Mouse (Mus musculus) retina, adult 2 months (tissue): ENCODE measurements around the gene Erbb4.

Experiments used
- DNase-seq: peaks from one replicate; pipeline ENCODE4 v3.0.0-alpha.2; 2012; ENCODE audit warnings: low read depth, low spot score

Gene Erbb4

GRCm38 (mm10) chr1:68517820-68518219 lies 590.0 kb downstream of the Erbb4 start:
- no peak for DNase-seq

DNA sequence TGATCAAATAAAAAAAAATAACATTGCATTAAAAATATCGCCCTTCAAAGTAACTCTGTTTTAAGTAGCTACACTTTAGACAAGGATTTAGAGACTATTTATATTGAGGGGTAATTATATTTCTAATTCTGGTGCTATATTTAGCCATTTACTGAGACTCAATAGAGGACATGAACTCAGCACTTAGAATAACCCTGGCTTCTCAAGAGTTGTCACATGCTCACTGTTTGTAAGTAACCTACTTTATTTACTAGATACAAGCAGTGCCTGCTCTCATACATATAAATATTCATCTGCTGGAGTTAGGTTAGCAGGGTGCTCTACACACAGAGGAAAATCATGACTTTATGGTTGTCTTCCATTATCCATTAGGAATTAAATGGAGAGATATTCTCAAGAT lies 604.0 kb downstream of the Erbb4 start:
- DNase-seq: no peak

- no peak for DNase-seq
These were observed 606.3 kb downstream of the Erbb4 start for GRCm38 (mm10) chr1:68501561-68501960.

DNA sequence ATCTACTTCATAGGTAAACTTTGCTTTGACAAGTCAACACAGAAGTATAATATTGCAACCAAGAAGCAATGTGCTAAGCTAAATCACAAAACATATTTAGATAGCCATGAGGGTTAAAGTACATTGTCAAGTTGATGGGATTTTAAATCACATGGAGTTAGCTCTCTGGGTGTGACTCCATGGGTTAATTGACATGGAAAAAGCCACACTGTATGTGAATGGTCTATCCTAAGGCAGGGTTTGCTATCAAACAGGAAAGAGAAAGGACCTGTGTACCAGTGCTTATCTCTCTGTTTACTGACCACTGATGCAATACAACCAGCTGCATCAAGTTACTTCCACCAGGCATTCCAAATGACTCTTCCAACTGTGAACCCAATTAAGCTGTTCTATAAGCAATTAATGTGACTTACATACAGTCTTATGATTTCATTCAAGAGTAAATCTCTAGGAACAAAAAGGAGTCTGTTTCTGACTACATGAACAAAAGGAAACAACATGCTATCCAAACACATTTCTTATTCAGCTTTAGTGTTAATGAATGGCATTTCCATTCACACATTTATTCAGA lies 641.4 kb downstream of the Erbb4 start:
- DNase-seq: no peak

- no peak for DNase-seq
These were observed 656.6 kb downstream of the Erbb4 start for GRCm38 (mm10) chr1:68451274-68451673.

DNA sequence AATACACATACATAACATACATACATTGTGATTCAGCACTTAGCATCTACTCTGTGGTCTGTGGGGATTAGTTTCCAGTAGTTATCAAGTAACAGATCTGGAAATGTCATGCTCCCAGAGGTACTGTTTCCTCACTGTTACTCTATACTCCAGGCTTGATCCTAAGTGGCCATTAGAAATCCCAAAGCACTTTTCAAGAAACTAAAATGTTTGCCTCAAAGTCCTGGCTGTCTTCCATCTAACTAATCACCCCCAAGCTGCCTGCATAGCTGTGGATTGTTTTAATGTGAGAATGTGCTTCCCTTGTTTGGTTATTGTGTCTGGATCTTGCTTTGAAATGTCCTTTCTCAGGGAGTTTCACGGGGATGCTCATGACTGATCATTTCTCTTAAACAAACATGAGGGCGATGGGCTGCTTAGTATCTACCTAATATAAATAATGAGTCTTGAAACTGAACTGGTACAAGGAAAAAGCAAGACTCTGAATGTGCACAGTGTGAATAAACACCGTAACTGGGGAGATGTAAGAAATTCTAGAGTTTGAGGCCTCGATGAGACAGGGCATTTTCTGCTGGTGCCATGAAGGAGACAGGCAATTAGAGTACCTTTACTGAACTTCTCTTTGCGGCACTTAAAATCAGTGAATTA lies 683.4 kb downstream of the Erbb4 start:
- DNase-seq: no peak

- no peak for DNase-seq
These were observed 706.7 kb downstream of the Erbb4 start for GRCm38 (mm10) chr1:68401204-68401603.

- no peak for DNase-seq
These were observed 736.3 kb downstream of the Erbb4 start for GRCm38 (mm10) chr1:68371531-68371930.

DNA sequence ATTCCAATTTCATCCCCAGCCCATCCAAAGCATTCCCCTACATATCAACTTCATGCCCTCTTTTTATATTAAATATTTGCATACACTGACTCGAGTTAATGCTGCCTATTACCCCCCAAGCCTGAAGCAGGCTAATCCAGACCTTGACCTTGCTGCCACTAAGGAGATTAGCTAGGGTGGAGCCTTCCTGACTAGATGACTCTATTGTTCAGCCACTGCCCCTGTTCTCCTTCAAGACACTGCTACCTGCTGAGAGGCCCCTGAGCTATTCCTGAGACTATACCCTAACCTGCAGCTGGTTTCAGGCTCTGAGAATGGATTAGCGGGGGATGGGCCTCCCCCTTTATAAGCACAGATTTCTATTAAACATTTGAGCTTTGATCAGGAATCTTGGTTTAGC lies 774.1 kb downstream of the Erbb4 start:
- DNase-seq: no peak

DNA sequence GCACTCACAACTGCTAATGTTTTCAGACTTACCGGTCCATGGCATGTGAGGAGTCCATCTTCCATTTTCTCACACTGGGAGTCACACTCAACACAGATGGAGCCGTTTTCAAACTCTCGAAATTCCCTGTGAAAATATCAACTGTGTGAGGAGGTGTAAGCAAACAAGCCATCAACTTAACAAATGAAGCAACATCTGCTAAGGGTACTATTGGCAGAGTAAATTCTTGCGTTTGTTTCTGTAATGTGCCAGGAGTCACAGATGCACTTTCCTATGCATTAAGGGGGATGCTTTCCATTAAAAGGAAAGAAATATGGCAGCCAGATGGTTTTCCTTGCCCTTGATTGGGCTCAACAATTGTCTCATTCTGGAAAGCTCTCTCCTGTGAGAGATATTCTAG lies 802.0 kb downstream of the Erbb4 start:
- no peak for DNase-seq

DNA sequence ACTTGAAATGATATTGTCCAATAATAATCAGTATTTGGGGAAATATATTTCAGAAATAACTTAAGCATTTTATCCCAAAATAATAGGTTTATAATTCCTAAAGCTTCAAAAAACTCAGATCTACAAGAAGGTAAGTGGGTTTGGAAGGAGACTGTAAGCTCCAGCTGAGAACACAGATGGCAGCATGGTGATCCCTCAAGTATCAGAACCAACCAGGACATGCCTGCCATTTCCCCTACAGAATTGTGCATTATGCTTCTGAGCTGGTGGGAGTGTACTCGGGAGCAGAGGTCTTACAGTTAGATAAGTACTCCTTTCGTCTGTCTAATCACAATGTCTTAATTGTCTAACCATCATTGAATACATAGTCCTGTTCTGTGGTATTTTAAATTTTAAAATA lies 823.4 kb downstream of the Erbb4 start:
- no peak for DNase-seq

DNA sequence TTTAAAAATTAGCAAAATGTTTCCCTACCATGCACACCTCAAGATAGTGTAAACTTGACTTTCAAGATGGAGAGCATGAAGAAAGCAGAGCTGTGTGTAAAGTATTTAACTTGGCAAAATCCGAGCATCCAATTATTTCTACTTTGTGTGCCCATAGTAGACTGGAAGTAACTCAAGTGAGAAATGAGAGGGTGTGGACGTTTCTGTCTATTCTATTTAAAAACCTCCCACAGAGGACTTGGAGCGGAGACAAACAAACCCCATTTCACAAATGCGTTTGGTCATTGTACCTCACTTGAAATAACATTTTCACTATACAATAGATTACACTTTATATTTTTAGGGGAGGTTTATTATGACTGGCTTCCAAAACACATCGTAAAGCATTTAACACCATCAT lies 832.0 kb downstream of the Erbb4 start:
- DNase-seq: no peak

DNA sequence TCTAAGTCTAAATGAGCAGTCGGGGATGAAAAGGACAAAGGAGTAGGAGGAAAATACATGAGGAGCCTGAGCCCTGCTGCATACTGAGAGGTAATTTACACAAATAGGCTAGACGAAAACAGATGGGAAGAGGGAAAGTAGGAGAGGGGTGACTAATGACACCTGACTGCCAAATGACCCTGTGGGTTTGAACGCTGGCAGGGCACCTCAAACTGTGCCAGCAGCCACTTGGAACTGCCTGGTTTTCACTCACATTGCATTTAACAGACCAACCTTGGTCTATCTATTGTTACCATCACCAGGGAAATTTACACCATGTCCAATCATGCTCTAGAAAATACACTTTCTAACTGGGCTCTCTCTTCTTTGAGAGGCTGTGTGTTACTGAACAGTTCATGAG lies 929.3 kb downstream of the Erbb4 start:
- DNase-seq: no peak

DNA sequence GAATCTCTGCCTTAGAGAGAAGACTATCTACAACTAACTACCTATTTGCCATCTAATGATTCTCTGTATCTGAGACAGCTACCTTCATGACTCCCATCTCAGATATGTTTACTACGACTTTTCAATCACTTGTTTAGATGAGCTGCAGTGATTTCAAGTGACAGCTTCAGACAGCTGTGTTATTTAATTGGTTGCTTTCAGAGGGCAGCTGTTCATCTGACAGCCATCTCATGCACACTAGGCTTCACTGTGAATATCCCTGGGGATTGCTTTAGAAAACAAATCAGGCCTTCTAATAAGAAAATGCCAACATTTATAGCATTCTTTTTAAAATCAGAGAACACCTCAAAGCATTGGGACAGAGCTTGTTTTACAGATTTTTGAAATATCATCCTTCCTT lies 952.6 kb downstream of the Erbb4 start:
- DNase-seq: no peak

DNA sequence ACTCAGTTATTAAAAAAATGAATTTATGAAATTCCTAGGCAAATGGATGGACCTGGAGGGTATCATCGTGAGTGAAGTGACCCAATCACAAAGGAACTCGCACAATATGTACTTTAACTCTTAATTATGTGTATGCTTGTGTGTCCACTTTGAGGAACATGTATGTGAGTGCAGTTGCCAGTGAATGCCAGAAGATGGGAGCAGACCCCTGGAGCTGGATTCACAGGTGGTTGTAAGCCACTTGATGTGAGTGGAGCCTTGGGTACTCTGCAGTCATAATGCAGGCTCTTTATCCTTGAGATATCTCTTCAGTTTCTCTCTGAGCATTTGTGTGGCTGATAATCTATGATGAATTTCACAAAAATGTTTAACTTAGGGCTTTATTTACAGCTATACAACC lies 957.3 kb downstream of the Erbb4 start:
- no peak for DNase-seq

DNA sequence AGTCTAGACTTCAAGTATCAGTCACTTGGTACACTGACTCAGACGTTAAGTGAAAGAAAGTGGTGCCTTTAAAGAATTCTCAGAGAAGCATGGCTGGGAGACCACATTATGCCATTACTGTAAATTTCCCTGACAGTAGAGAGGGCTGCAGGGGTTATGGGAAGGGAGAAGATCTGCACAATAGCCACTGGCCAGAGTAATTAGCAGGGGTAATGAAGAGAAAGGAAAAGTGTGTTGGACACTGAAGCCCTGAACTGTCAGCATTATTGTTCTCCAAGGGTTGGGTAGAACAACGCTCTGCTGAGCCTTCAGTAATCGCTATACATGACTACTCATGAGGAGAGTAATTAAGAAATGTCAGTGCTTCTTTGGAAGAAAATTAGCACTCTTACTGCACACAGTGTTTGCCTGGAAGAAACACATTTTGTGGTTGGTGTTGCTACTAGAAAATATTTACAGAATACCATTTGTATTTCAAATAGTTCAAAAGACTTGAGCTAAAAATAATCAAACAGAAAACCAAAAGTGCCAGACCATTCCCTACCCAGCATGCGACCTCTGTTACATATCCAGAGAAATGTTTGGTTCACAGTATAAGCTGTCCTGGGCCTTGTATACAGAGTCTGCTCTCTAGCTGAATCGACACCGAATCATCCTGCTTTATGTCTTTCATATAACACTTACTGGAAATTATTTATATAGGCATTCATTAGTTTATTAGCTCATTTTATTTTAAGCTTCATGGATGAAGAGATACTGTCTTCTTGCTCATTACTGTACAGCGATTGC lies 965.1 kb downstream of the Erbb4 start:
- DNase-seq: no peak

DNA sequence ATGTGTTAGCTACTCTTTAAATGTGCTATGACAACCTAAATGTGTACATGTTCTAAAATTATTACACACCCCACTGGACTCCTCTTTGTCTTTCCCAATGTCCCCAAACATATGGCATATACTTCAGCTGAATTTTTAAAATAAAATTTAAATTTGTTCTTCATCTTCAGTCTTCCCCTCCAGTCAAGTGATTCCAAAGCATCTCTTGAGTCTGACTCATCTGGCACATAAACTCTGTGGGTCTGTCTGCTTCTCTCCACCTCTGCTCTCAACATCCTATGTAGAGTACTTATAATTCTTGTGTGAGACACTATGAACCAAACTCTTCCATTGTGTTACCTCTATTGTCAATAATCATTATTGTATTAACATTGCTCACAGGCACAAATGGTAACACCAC lies 972.9 kb downstream of the Erbb4 start:
- no peak for DNase-seq

DNA sequence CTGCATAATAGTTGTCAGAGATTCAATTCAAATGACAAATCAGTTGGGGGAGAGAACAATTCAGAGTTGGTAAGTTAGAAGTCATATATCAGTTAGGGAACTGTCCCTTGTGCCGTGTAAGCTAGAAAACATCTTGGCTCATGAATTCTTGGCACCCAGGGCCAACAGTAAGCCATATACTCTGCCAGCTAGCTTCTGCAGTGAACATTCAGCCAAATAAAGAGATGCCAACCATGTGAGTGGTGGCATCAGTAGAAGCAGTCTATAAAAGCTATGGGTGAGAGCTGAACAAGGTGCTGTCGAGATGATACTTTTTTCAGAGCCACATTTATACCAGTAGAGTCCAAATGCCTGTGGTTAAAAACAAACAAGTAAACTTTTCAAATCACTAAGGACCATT lies 973.4 kb downstream of the Erbb4 start:
- no peak for DNase-seq

- DNase-seq: no peak
These were observed 984.3 kb downstream of the Erbb4 start for GRCm38 (mm10) chr1:68123541-68123940.

DNA sequence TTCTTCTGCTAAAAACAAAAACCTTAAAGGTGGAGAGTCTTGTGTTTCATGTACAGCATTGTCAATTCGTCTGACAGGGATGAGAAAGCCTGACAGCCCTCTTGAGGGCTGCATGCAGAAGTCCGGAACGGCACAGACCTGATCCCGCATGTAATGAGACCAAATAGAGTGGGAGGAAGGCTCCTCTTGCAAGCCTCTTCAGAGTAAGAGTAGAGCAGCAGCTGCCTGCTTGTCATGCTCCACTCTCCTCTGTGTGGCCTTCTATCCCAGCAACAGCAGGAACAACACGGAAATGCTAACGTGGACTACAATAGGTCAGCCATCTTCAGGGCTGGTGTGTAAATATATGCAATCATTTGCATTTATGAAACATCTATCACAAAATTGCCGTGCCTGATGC lies 987.5 kb downstream of the Erbb4 start:
- no peak for DNase-seq

GRCm38 (mm10) chr1:68115721-68116120 lies 992.1 kb downstream of the Erbb4 start:
- DNase-seq: no peak

DNA sequence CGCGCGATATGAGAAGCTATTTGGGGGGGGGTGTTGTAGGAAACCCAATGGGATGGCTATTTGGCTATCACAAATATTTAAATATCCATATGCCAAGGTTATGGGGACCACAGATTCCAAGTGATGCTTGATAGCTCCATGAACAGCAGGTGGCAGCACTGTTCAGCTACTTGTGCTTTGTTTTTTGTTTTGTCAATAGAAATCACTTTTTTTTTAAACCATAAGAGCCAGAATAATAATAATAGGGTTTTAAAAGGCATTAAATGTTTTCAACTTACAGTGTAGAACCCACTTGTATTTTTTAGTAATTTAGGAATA lies 1001.4 kb downstream of the Erbb4 start:
- DNase-seq: no peak

DNA sequence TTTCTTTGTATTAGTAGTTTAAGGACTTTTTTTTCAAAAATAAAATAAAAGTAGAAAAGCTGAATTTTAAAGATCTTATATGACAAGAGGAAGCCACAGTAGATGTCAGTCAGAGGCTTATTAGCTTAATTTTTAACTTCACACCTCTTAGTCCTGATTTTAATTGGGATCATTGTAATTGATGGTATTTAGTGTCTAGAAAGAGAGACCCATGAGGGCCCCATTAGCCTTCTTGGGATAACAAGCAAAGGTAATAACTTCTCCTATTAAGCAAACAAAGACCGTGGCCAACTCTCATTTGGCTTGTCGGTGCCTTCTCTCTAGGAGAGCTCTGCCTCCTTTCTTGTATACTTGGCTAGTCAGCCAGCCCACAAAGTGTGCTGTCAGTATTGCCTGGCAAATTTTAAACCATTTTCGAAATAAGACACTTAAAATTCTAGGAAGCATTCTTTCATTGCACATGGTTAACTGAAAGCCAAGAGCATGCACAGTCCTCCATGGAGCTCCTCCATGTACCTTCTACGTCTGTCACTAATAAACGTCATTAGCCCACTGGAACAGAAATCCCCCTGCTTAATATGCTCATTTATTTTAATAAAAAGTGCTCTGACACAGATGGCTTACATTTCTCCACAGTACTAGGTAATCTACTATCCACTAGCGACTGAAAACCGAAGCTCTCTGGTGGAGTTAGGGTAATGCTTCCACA lies 1001.9 kb downstream of the Erbb4 start:
- DNase-seq: no peak
